Mouse (Mus musculus) cortical plate, adult 2 months (tissue): ENCODE data around the gene Dgke.

Source experiments
- CTCF ChIP-seq: fragments of 200-500 bp; IDR thresholded peaks from 2 replicates; pipeline ENCODE4 v1.5.1; 2011; ENCODE audit warnings: mild to moderate bottlenecking, control low read depth, low read length; ENCODE audit not compliant: insufficient read depth; ENCODE audit errors: extremely low read depth
- POLR2A ChIP-seq: fragments of 200-500 bp; IDR thresholded peaks from 2 replicates; pipeline ENCODE4 v1.6.1; 2011; ENCODE audit warnings: mild to moderate bottlenecking, low read length, control low read depth; ENCODE audit not compliant: insufficient read depth; ENCODE audit errors: extremely low read depth

GRCm38 (mm10) chr11:89043046-89043445 lies 23.6 kb downstream of the Dgke start:
- TF ChIP-seq CTCF = no peak
- no peak for TF ChIP-seq POLR2A
